Mouse (Mus musculus) CH12.LX (cell line): ENCODE measurements at regions not wholly inside any gene's neighbourhood (a gene's known extent, or its start where the extent isn't known, plus 50 kb on each side); places are given as distances from the start of the nearest gene placed in this dataset.

ENCODE experiments used
- DNase-seq: peaks from one replicate; pipeline ENCODE4 v3.0.0-alpha.2; 2013; ENCODE audit errors: extremely low read depth
- H3K27ac ChIP-seq: 2 replicates; pipeline ENCODE4 v1.5.1; 2012; ENCODE audit warnings: low read depth, mild to moderate bottlenecking, control low read depth, moderate library complexity; ENCODE audit not compliant: insufficient read depth
- H3K27me3 ChIP-seq: replicated peaks from 2 replicates; pipeline ENCODE3; 2012; ENCODE audit warnings: inconsistent platforms
- H3K36me3 ChIP-seq, 2 experiments: replicated peaks in 1 of 2; 2 replicates each; pipeline versions ENCODE3 to v1.6.1; 2012; ENCODE audit warnings: inconsistent platforms in 1 of 2, low read length in 1 of 2, mild to moderate bottlenecking in 1 of 2, mixed read lengths in 1 of 2, moderate library complexity in 1 of 2; ENCODE audit not compliant: control insufficient read depth in 1 of 2, insufficient read depth in 1 of 2
- H3K4me1 ChIP-seq, 2 experiments: 2 replicates each; pipeline ENCODE4 v1.6.1; 2012; ENCODE audit warnings: inconsistent platforms in 1 of 2, moderate library complexity in 1 of 2; ENCODE audit not compliant: insufficient read depth in 2 of 2, control insufficient read depth in 1 of 2
- H3K4me2 ChIP-seq: 2 replicates; pipeline ENCODE4 v1.6.1; 2012; ENCODE audit warnings: low read depth, mild to moderate bottlenecking, control low read depth; ENCODE audit not compliant: poor library complexity, insufficient read depth, severe bottlenecking
- H3K4me3 ChIP-seq, 3 experiments: fragments of 150-350 bp in 1 of 3; sonication (generic) in 1 of 3; replicated peaks in 1 of 3; 2 replicates each; pipeline versions ENCODE3 to v1.5.1; 2011 to 2012; ENCODE audit warnings: low read depth in 2 of 3, low read length in 2 of 3, mild to moderate bottlenecking in 2 of 3, moderate library complexity in 2 of 3, control low read depth in 1 of 3, improper control_type of control experiment in 1 of 3, inconsistent platforms in 1 of 3, mixed read lengths in 1 of 3; ENCODE audit not compliant: poor library complexity in 1 of 3
- H3K79me2 ChIP-seq: replicated peaks from 2 replicates; pipeline ENCODE4 v1.6.1; 2012; ENCODE audit warnings: mild to moderate bottlenecking, moderate library complexity; ENCODE audit not compliant: control insufficient read depth, poor library complexity, insufficient read depth, severe bottlenecking; ENCODE audit errors: extremely low read depth
- H3K9ac ChIP-seq: 2 replicates; pipeline ENCODE4 v1.6.1; 2012; ENCODE audit warnings: low read depth, mild to moderate bottlenecking, control low read depth, moderate library complexity; ENCODE audit not compliant: insufficient read depth
- H3K9me3 ChIP-seq: replicated peaks from 2 replicates; pipeline ENCODE3; 2012; ENCODE audit warnings: low read length, inconsistent platforms, mixed read lengths
- BHLHE40 ChIP-seq: IDR thresholded peaks from 2 replicates; pipeline ENCODE4 v1.6.1; 2011; ENCODE audit warnings: mild to moderate bottlenecking, low read depth, low read length, improper control_type of control experiment
- CHD1 ChIP-seq: IDR thresholded peaks from 2 replicates; pipeline ENCODE4 v1.6.1; 2012; ENCODE audit warnings: low read depth, low read length, improper control_type of control experiment, inconsistent platforms
- CHD2 ChIP-seq: IDR thresholded peaks from 2 replicates; pipeline ENCODE4 v1.6.1; 2011; ENCODE audit warnings: low read length, improper control_type of control experiment
- EP300 ChIP-seq: IDR thresholded peaks from 2 replicates; pipeline ENCODE4 v1.6.1; 2011; ENCODE audit warnings: low read length, improper control_type of control experiment
- ETS1 ChIP-seq: conservative IDR thresholded peaks from 2 replicates; pipeline ENCODE4 v1.6.1; 2012; ENCODE audit warnings: low read depth, mild to moderate bottlenecking, inconsistent platforms, low read length, improper control_type of control experiment, moderate library complexity
- GABPA ChIP-seq: IDR thresholded peaks from 2 replicates; pipeline ENCODE4 v1.6.1; 2012; ENCODE audit warnings: low read depth, low read length, improper control_type of control experiment, inconsistent platforms; ENCODE audit not compliant: insufficient replicate concordance
- HCFC1 ChIP-seq: IDR thresholded peaks from 2 replicates; pipeline ENCODE4 v1.6.1; 2012; ENCODE audit warnings: low read depth, mild to moderate bottlenecking, inconsistent platforms, low read length, improper control_type of control experiment
- IRF4 ChIP-seq: IDR thresholded peaks from 2 replicates; pipeline ENCODE4 v1.6.1; 2014; ENCODE audit warnings: low read depth, mild to moderate bottlenecking, inconsistent platforms, low read length, improper control_type of control experiment
- KAT2A ChIP-seq: IDR thresholded peaks from 2 replicates; pipeline ENCODE4 v1.6.1; 2012; ENCODE audit warnings: low read length, improper control_type of control experiment, inconsistent platforms; ENCODE audit not compliant: insufficient replicate concordance
- MAFK ChIP-seq: IDR thresholded peaks from 2 replicates; pipeline ENCODE4 v1.6.1; 2011; ENCODE audit warnings: low read length, improper control_type of control experiment; ENCODE audit not compliant: insufficient replicate concordance
- MAZ ChIP-seq: IDR thresholded peaks from 2 replicates; pipeline ENCODE4 v1.6.1; 2012; ENCODE audit warnings: low read depth, mild to moderate bottlenecking, inconsistent platforms, low read length, improper control_type of control experiment, moderate library complexity
- MEF2A ChIP-seq: IDR thresholded peaks from 2 replicates; pipeline ENCODE4 v1.6.1; 2014; ENCODE audit warnings: low read depth, mild to moderate bottlenecking, inconsistent platforms, low read length, improper control_type of control experiment, borderline replicate concordance
- MXI1 ChIP-seq: IDR thresholded peaks from 2 replicates; pipeline ENCODE4 v1.6.1; 2011; ENCODE audit warnings: mild to moderate bottlenecking, low read depth, low read length, improper control_type of control experiment
- NELFE ChIP-seq: IDR thresholded peaks from 2 replicates; pipeline ENCODE4 v1.6.1; 2011; ENCODE audit warnings: low read depth, low read length, improper control_type of control experiment
- NRF1 ChIP-seq: IDR thresholded peaks from 2 replicates; pipeline ENCODE4 v1.6.1; 2014; ENCODE audit warnings: low read depth, mild to moderate bottlenecking, inconsistent platforms, low read length, improper control_type of control experiment, moderate library complexity
- POLR2A ChIP-seq: IDR thresholded peaks from 2 replicates; pipeline ENCODE4 v1.6.1; 2011; ENCODE audit warnings: low read depth, mild to moderate bottlenecking, improper control_type of control experiment, low read length
- POLR2AphosphoS2 ChIP-seq: IDR thresholded peaks from 2 replicates; pipeline ENCODE4 v1.6.1; 2011; ENCODE audit warnings: low read depth, low read length, improper control_type of control experiment
- RAD21 ChIP-seq: IDR thresholded peaks from 2 replicates; pipeline ENCODE4 v1.6.1; 2011; ENCODE audit warnings: low read depth, mild to moderate bottlenecking, low read length, improper control_type of control experiment, moderate library complexity
- SMC3 ChIP-seq: IDR thresholded peaks from 2 replicates; pipeline ENCODE4 v1.6.1; 2011; ENCODE audit warnings: low read depth, low read length, improper control_type of control experiment
- TCF12 ChIP-seq: IDR thresholded peaks from 2 replicates; pipeline ENCODE4 v1.6.1; 2014; ENCODE audit warnings: low read depth, mild to moderate bottlenecking, inconsistent platforms, low read length, improper control_type of control experiment
- USF1 ChIP-seq: IDR thresholded peaks from 2 replicates; pipeline ENCODE4 v1.6.1; 2014; ENCODE audit warnings: low read depth, mild to moderate bottlenecking, inconsistent platforms, low read length, improper control_type of control experiment
- USF2 ChIP-seq: conservative IDR thresholded peaks from 2 replicates; pipeline ENCODE4 v1.6.1; 2011; ENCODE audit warnings: low read depth, low read length, improper control_type of control experiment
- ZC3H11A ChIP-seq: IDR thresholded peaks from 2 replicates; pipeline ENCODE4 v1.6.1; 2012; ENCODE audit warnings: low read depth, mild to moderate bottlenecking, inconsistent platforms, low read length, improper control_type of control experiment
- ZKSCAN1 ChIP-seq: IDR thresholded peaks from 2 replicates; pipeline ENCODE4 v1.6.1; 2012; ENCODE audit warnings: low read depth, inconsistent platforms, low read length, improper control_type of control experiment, borderline replicate concordance
- ZNF384 ChIP-seq: IDR thresholded peaks from 2 replicates; pipeline ENCODE4 v1.6.1; 2012; ENCODE audit warnings: low read depth, low read length, improper control_type of control experiment, inconsistent platforms
- dilution Hi-C: fragments of 300-500 bp; cut with MboI; formaldehyde crosslinking; loops from 2 replicates; pipeline ENCODE4 v1.14.3; 2020; ENCODE audit warnings: low sequenced_read_pairs; ENCODE audit not compliant: extremely low pct_unique_long_range_greater_than_20kb, extremely low pct_ligation_motif_present
- in situ Hi-C: fragments of 300-500 bp; cut with MboI; formaldehyde crosslinking; loops from 3 replicates; pipeline ENCODE4 v1.14.3; 2019; ENCODE audit warnings: low sequenced_read_pairs, low pct_ligation_motif_present, low pct_unique_long_range_greater_than_20kb, mixed read lengths

- DNase-seq = no peak
- H3K4me2 ChIP-seq = no peak overlapping the region
- no peak overlapping the region for H3K4me3 ChIP-seq
- peaks cover 2% of the 10 kb centered on the region for H3K9me3 ChIP-seq
- no peaks in the 10 kb centered on the region for H3K27me3 ChIP-seq
- peaks cover 3 to 19% of the 10 kb centered on the region in 2 experiments for H3K4me1 ChIP-seq
- H3K9ac ChIP-seq = no peak overlapping the region
- no peaks in the 10 kb centered on the region for H3K79me2 ChIP-seq
- H3K36me3 ChIP-seq = no peaks in the 10 kb centered on the region
- H3K27ac ChIP-seq = no peak overlapping the region
- dilution Hi-C loops (no loop called here), in situ Hi-C loops (no loop called here)
- TF ChIP-seq HCFC1 (no peak), USF2 (no peak), BHLHE40 (no peak), GABPA (no peak), ZNF384 (no peak), CHD2 (no peak), ETS1 (no peak), ZC3H11A (no peak), NELFE (no peak), ZKSCAN1 (no peak), MAZ (no peak), MAFK (no peak), POLR2AphosphoS2 (no peak), KAT2A (no peak), MEF2A (no peak), IRF4 (no peak), MXI1 (no peak), EP300 (no peak), USF1 (no peak), SMC3 (no peak)
Measured at GRCm38 (mm10) chr3:9145612-9146011, 464.3 kb downstream of the Zfp704 start.

- Histone ChIP-seq H3K4me3 (no peak overlapping the region), H3K36me3 (no peaks in the 10 kb centered on the region), H3K4me1 (peaks cover 0 to under 1% of the 10 kb centered on the region in 2 experiments; a peak in 1 of 4 replicates), H3K27me3 (no peaks in the 10 kb centered on the region), H3K27ac (no peak overlapping the region)
- dilution Hi-C loops = no loop called here
- no peak for DNase-seq
- TF ChIP-seq SMC3 (no peak), TCF12 (no peak), ZKSCAN1 (no peak), CHD2 (no peak), NRF1 (no peak), NELFE (no peak), BHLHE40 (no peak), RAD21 (no peak), MAFK (no peak), MXI1 (no peak), POLR2A (no peak), CHD1 (no peak)
- TF ChIP-seq, all 38 proteins: peak for 0
- Histone ChIP-seq H3K9ac (no peak overlapping the region), H3K79me2 (no peaks in the 10 kb centered on the region), H3K9me3 (peaks cover 2% of the 10 kb centered on the region), H3K4me2 (no peak overlapping the region)
- in situ Hi-C loops = no loop called here
Measured at GRCm38 (mm10) chr3:9141836-9142235, 468.0 kb downstream of the Zfp704 start.
